Mouse (Mus musculus) neural tube, embryonic 14.5 days (tissue): Measurements from ENCODE around the gene A830018L16Rik. TPM values are rescaled to one million over a fixed set of nuclear protein-coding genes. Genes with fewer than 3 reads are reported as not detected.

ENCODE experiments used
- ATAC-seq: fragments of 200-750 bp; cut with Nextera tagmentation; 2 replicates; pipeline ENCODE4 v1.8.0; 2017; ENCODE audit warnings: low read depth, mild to moderate bottlenecking, moderate TSS enrichment, moderate library complexity
- H3K27ac ChIP-seq: fragments of 300-500 bp; sonication (generic); 2 replicates; pipeline ENCODE4 v1.5.1; 2014; ENCODE audit warnings: low read depth, mild to moderate bottlenecking, control low read depth, low read length, moderate library complexity, mixed read lengths
- H3K27me3 ChIP-seq: fragments of 300-500 bp; sonication (generic); 2 replicates; pipeline ENCODE4 v1.6.1; 2014; ENCODE audit warnings: low read length; ENCODE audit not compliant: control insufficient read depth, insufficient read depth
- H3K36me3 ChIP-seq: fragments of 300-500 bp; sonication (generic); 2 replicates; pipeline ENCODE4 v1.6.1; 2014; ENCODE audit warnings: low read length, mixed read lengths; ENCODE audit not compliant: control insufficient read depth, insufficient read depth
- H3K4me1 ChIP-seq: fragments of 300-500 bp; sonication (generic); 2 replicates; pipeline ENCODE4 v1.6.1; 2014; ENCODE audit warnings: low read length; ENCODE audit not compliant: control insufficient read depth, insufficient read depth
- H3K4me2 ChIP-seq: fragments of 300-500 bp; sonication (generic); 2 replicates; pipeline ENCODE4 v1.6.1; 2014; ENCODE audit warnings: mild to moderate bottlenecking, low read depth, low read length, control low read depth
- H3K4me3 ChIP-seq: fragments of 300-500 bp; sonication (generic); 2 replicates; pipeline ENCODE4 v1.5.1; 2014; ENCODE audit warnings: low read depth, low read length, control low read depth, mixed read lengths
- H3K9ac ChIP-seq: fragments of 300-500 bp; sonication (generic); replicated peaks from 2 replicates; pipeline ENCODE4 v1.6.1; 2014; ENCODE audit warnings: low read depth, mild to moderate bottlenecking, control low read depth, low read length, mixed read lengths
- H3K9me3 ChIP-seq: fragments of 300-500 bp; sonication (generic); 2 replicates; pipeline ENCODE4 v1.6.1; 2016; ENCODE audit warnings: low read length; ENCODE audit not compliant: control insufficient read depth
- WGBS: fragments of 180-500 bp; shearing (Covaris S2); extraction: QIAGEN DNeasy Blood & Tissue Kit; methylation state at CpG from one replicate; pipeline ENCODE4 v1.1.7; 2014; 5-methylcytosine and 5-hydroxymethylcytosine counted together
- polyA plus RNA-seq: library from polyadenylated mRNA; unstranded; fragments of >200 nt; fragmentation: Nextera tagmentation; extraction: Ambion mirVana; gene quantifications from 2 replicates; pipeline ENCODE4 v1.2.1, GENCODE M21; 2014

The A830018L16Rik gene
- polyA plus RNA-seq, 1 experiment from 2014 or later: 26.3 TPM

DNA sequence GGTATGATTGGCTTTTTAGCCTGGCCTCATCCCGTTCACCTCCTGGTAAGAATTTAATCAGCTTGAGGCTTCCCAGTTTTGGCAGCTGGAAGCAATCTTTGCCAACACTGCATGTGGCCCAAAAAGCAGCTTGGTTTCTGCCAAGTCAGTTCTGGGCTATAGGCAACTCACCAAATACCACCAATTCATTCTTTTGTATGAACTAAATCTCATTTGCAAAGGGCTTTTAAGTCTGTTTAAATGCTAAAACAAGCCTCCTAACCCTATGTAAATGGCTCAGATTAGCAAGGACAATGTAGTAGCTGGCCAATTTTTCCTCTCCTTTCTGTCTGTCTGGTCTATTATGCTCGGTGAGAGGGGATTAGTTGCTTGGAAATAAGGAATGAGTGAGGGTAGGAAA is 334.5 kb downstream of the A830018L16Rik start:
- Histone ChIP-seq H3K9me3 (no peaks in the 10 kb centered on the region), H3K9ac (no peak overlapping the region), H3K4me2 (no peak overlapping the region), H3K4me3 (no peak overlapping the region), H3K36me3 (no peaks in the 10 kb centered on the region), H3K27me3 (no peaks in the 10 kb centered on the region), H3K4me1 (no peaks in the 10 kb centered on the region), H3K27ac (no peak overlapping the region)
- no peak; the same call in 1 of the 2 replicates for ATAC-seq
- WGBS: 51% methylated on average over 2 of the region's 2 CpGs

GRCm38 (mm10) chr1:11750065-11750464 is 336.2 kb downstream of the A830018L16Rik start:
- Histone ChIP-seq H3K27me3 (no peaks in the 10 kb centered on the region), H3K27ac (no peak overlapping the region), H3K9me3 (no peaks in the 10 kb centered on the region), H3K4me2 (no peak overlapping the region), H3K4me3 (no peak overlapping the region), H3K4me1 (no peaks in the 10 kb centered on the region), H3K36me3 (no peaks in the 10 kb centered on the region), H3K9ac (no peak overlapping the region)
- no peak for ATAC-seq

DNA sequence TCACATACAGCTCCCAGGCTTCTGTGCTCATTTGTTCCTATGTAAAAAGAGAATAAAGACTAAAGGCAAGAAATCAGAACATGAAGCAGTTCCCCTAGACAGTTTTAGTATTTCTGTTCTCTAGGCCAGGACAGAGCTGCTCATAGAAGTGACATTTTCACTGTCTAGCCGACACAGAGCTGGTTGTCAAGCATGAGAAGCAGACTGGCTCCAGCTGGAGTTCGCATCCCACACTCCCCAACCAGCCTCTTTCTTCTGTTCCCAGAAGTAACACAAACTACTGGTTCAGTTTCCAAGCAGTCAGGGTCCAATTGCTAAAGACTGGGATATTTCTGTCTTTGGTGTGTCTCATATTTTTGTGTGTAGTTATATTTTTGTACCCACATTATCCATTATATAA is 336.7 kb downstream of the A830018L16Rik start:
- ATAC-seq: no peak

GRCm38 (mm10) chr1:11751996-11752395 is 338.1 kb downstream of the A830018L16Rik start:
- no peak for ATAC-seq
- Histone ChIP-seq H3K9ac (no peak overlapping the region), H3K4me3 (no peak overlapping the region), H3K4me1 (no peaks in the 10 kb centered on the region), H3K4me2 (no peak overlapping the region), H3K27me3 (no peaks in the 10 kb centered on the region), H3K27ac (no peak overlapping the region), H3K9me3 (no peaks in the 10 kb centered on the region), H3K36me3 (no peaks in the 10 kb centered on the region)

More for the DNA sequence above, 336.7 kb downstream of the A830018L16Rik start:
- Histone ChIP-seq H3K36me3 (no peaks in the 10 kb centered on the region), H3K4me1 (no peaks in the 10 kb centered on the region), H3K4me2 (no peak overlapping the region), H3K9ac (no peak overlapping the region), H3K27ac (no peak overlapping the region), H3K9me3 (no peaks in the 10 kb centered on the region), H3K4me3 (no peak overlapping the region), H3K27me3 (no peaks in the 10 kb centered on the region)
- 76% methylated on average over 2 of the region's 2 CpGs for WGBS

- Histone ChIP-seq H3K4me2 (no peak overlapping the region), H3K9ac (no peak overlapping the region), H3K36me3 (no peaks in the 10 kb centered on the region), H3K27me3 (no peaks in the 10 kb centered on the region), H3K9me3 (no peaks in the 10 kb centered on the region), H3K4me3 (no peak overlapping the region), H3K27ac (no peak overlapping the region), H3K4me1 (no peaks in the 10 kb centered on the region)
- WGBS: 82% methylated on average over 1 of the region's 1 CpGs
- ATAC-seq: no peak
These were observed 374.4 kb downstream of the A830018L16Rik start for GRCm38 (mm10) chr1:11788264-11788663.

GRCm38 (mm10) chr1:11792820-11793219 is 378.9 kb downstream of the A830018L16Rik start:
- no peak overlapping the region for H3K4me2 ChIP-seq
- no peak for ATAC-seq
- H3K4me1 ChIP-seq: no peaks in the 10 kb centered on the region
- WGBS: 65% methylated on average over 2 of the region's 2 CpGs
- H3K9ac ChIP-seq: no peak overlapping the region
- H3K4me3 ChIP-seq: no peak overlapping the region
- H3K27ac ChIP-seq: no peak overlapping the region
- H3K9me3 ChIP-seq: no peaks in the 10 kb centered on the region
- no peaks in the 10 kb centered on the region for H3K36me3 ChIP-seq
- no peaks in the 10 kb centered on the region for H3K27me3 ChIP-seq

DNA sequence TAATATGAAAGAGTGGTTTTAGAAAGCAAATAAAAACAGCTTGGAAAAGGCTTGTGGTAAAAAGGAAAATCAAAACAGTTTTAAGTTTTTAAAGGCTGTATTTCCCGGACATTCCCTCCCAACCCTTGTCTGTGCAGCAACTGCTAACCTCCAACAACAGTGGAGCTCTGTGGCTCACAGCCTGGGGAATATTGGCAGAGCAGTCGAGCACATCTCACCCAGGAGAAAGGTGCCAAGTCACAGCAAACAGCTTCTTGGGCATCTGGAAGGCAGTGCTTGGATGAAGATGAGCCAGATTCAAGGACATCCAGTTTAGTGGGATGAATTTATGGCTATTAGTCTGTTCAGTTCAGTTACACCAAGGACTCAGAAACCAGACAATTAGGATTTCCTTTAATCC is 381.8 kb downstream of the A830018L16Rik start:
- Histone ChIP-seq H3K4me3 (no peak overlapping the region), H3K9me3 (no peaks in the 10 kb centered on the region), H3K4me1 (no peaks in the 10 kb centered on the region), H3K27me3 (no peaks in the 10 kb centered on the region), H3K4me2 (no peak overlapping the region), H3K36me3 (no peaks in the 10 kb centered on the region), H3K27ac (no peak overlapping the region), H3K9ac (no peak overlapping the region)
- ATAC-seq: no peak
- 56% methylated on average over 2 of the region's 2 CpGs for WGBS

DNA sequence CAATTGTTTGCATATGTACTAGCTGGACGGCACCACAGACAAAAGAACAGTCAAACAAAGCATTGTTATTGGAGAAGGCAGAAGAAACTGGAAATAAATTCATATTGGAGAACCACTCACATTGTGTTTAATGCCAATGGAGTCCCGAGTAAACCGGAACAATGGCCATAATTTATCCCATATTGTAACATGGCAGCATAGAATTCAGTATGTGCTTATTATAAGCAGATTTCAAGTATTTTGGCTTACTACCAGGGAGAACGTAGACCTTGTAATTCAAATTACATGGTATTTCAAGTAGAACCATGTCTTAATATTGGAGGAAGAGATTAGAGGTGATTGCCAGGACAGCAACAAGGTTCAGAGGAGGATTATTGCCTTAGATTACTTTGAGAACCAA is 458.9 kb downstream of the A830018L16Rik start:
- ATAC-seq: no peak
- no peak overlapping the region for H3K27ac ChIP-seq
- H3K27me3 ChIP-seq: no peaks in the 10 kb centered on the region
- H3K9me3 ChIP-seq: no peaks in the 10 kb centered on the region
- H3K36me3 ChIP-seq: no peaks in the 10 kb centered on the region
- no peak overlapping the region for H3K4me2 ChIP-seq
- H3K9ac ChIP-seq: no peak overlapping the region
- H3K4me3 ChIP-seq: no peak overlapping the region
- no peaks in the 10 kb centered on the region for H3K4me1 ChIP-seq
- WGBS: 77% methylated on average over 4 of the region's 4 CpGs

GRCm38 (mm10) chr1:11873573-11873972 is 459.7 kb downstream of the A830018L16Rik start:
- no peaks in the 10 kb centered on the region for H3K9me3 ChIP-seq

DNA sequence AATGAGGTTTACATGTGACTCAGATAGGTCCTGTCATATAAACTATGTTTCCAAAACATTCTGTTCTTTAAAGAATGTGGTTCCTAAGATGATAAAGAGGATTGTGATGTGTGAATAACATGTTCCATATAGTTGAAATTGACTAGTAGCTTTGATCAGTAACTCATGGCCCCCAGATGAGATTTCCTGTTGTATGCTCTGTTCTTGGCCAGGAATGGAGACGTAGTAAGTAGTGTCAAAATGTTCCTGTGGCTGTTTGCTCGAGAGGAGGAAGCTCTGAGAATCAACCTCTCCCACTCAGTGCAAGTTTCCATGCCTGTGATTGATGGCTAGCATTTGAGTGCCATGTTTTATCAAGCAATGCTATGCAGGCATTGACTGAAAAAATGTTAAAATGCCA is 467.8 kb downstream of the A830018L16Rik start:
- Histone ChIP-seq H3K9ac (no peak overlapping the region), H3K9me3 (no peaks in the 10 kb centered on the region), H3K4me3 (no peak overlapping the region), H3K27ac (no peak overlapping the region), H3K36me3 (no peaks in the 10 kb centered on the region), H3K27me3 (no peaks in the 10 kb centered on the region), H3K4me1 (no peaks in the 10 kb centered on the region), H3K4me2 (no peak overlapping the region)
- WGBS: 58% methylated on average over 2 of the region's 2 CpGs
- no peak for ATAC-seq

More at GRCm38 (mm10) chr1:11873573-11873972, 459.7 kb downstream of the A830018L16Rik start:
- no peak overlapping the region for H3K9ac ChIP-seq
- 76% methylated on average over 1 of the region's 1 CpGs for WGBS
- H3K4me2 ChIP-seq: no peak overlapping the region
- no peaks in the 10 kb centered on the region for H3K36me3 ChIP-seq
- no peak overlapping the region for H3K4me3 ChIP-seq
- ATAC-seq: no peak
- H3K27me3 ChIP-seq: no peaks in the 10 kb centered on the region
- no peak overlapping the region for H3K27ac ChIP-seq
- H3K4me1 ChIP-seq: no peaks in the 10 kb centered on the region
